Mouse (Mus musculus): ENCODE results near the gene Gnb2. TPM values are rescaled to one million over a fixed set of nuclear protein-coding genes. Genes with fewer than 3 reads are reported as not detected.
A peak's percentile ranks its signal among the peaks of the same experiment; 100 is the strongest.

The Gnb2 gene
- polyA plus RNA-seq (2016; fragmentation: Nextera tagmentation; extraction: Ambion mirVana) = 387 and 460 TPM in 2 replicates

- no peaks in the 10 kb centered on the region for H3K27me3 ChIP-seq (ENCODE audit: insufficient read depth, poor library complexity, severe bottlenecking)
- peaks cover 23% of the 10 kb centered on the region for H3K36me3 ChIP-seq
- DNase-seq (ENCODE audit: low spot score) = peak; percentile 98
- H3K9me3 ChIP-seq = no peaks in the 10 kb centered on the region
- under 1% methylated on average over 40 of the region's 40 CpGs for WGBS
- H3K4me3 ChIP-seq = peak within 1 kb of the TSS; percentile 82
- H3K27ac ChIP-seq = peak within 1 kb of the TSS; percentile 95
- peaks cover 43% of the 10 kb centered on the region for H3K4me1 ChIP-seq (replicated peaks)
Observed at GRCm38 (mm10) chr5:137533117-137533827, at the start of gene Gnb2, which contains the start of gene Epo. Gene Gnb2, minus strand, starts transcription at chr5:137533510. Gene Epo, minus strand, starts transcription at chr5:137533242.

- H3K9me3 ChIP-seq = peaks cover 6% of the 10 kb centered on the region; the same call in 1 of the 2 replicates
- H3K27ac ChIP-seq = peak overlapping the region; percentile 29; the same call in 1 of the 2 replicates
- peaks cover 22% of the 10 kb centered on the region for H3K4me1 ChIP-seq (replicated peaks)
- 30% methylated on average over 8 of the region's 8 CpGs for WGBS
- DNase-seq (ENCODE audit: low spot score) = no peak
- no peaks in the 10 kb centered on the region for H3K36me3 ChIP-seq
- H3K27me3 ChIP-seq (ENCODE audit: insufficient read depth, poor library complexity, severe bottlenecking) = peaks cover 35% of the 10 kb centered on the region
- 0 out of 2 replicates have a peak overlapping the region, but pooled peaks have one; percentile 49 for H3K4me3 ChIP-seq
Observed at GRCm38 (mm10) chr5:137582702-137583101, 49.4 kb upstream of the Gnb2 start.

GRCm38 (mm10) chr5:137580246-137580645, 46.9 kb upstream of the Gnb2 start:
- DNase-seq (ENCODE audit: low spot score) = no peak
- H3K27me3 ChIP-seq (ENCODE audit: insufficient read depth, poor library complexity, severe bottlenecking) = peaks cover 41% of the 10 kb centered on the region
- no peak overlapping the region for H3K27ac ChIP-seq
- WGBS = 85% methylated on average over 6 of the region's 6 CpGs
- H3K4me1 ChIP-seq (replicated peaks) = peaks cover 19% of the 10 kb centered on the region
- no peaks in the 10 kb centered on the region for H3K36me3 ChIP-seq
- no peaks in the 10 kb centered on the region for H3K9me3 ChIP-seq
- no peak overlapping the region for H3K4me3 ChIP-seq

GRCm38 (mm10) chr5:137574470-137574901, 41.2 kb upstream of the Gnb2 start:
- peaks cover 23% of the 10 kb centered on the region for H3K27me3 ChIP-seq (ENCODE audit: insufficient read depth, poor library complexity, severe bottlenecking)
- WGBS = 7% methylated on average over 27 of the region's 27 CpGs
- peak overlapping the region; percentile 43 for H3K4me3 ChIP-seq
- no peaks in the 10 kb centered on the region for H3K36me3 ChIP-seq
- H3K4me1 ChIP-seq (replicated peaks) = peaks cover 19% of the 10 kb centered on the region
- H3K27ac ChIP-seq = peak overlapping the region; percentile 60; the same call in 1 of the 2 replicates
- DNase-seq (ENCODE audit: low spot score) = peak; percentile 64
- no peaks in the 10 kb centered on the region for H3K9me3 ChIP-seq

- peaks cover 17% of the 10 kb centered on the region for H3K27me3 ChIP-seq (ENCODE audit: insufficient read depth, poor library complexity, severe bottlenecking)
- peak overlapping the region; percentile 9; the same call in 1 of the 2 replicates for H3K27ac ChIP-seq
- DNase-seq (ENCODE audit: low spot score) = no peak
- no peak overlapping the region for H3K4me3 ChIP-seq
- peaks cover 27% of the 10 kb centered on the region for H3K4me1 ChIP-seq (replicated peaks)
- H3K36me3 ChIP-seq = no peaks in the 10 kb centered on the region; the same call in 1 of the 2 replicates
- no peaks in the 10 kb centered on the region for H3K9me3 ChIP-seq
- 85% methylated on average over 17 of the region's 17 CpGs for WGBS
Observed at GRCm38 (mm10) chr5:137570691-137571586, 37.6 kb upstream of the Gnb2 start.

GRCm38 (mm10) chr5:137570181-137570580, 36.9 kb upstream of the Gnb2 start:
- no peaks in the 10 kb centered on the region; the same call in 1 of the 2 replicates for H3K36me3 ChIP-seq
- no peaks in the 10 kb centered on the region for H3K9me3 ChIP-seq
- no peak overlapping the region for H3K27ac ChIP-seq
- no peak overlapping the region for H3K4me3 ChIP-seq
- H3K4me1 ChIP-seq (replicated peaks) = peaks cover 35% of the 10 kb centered on the region
- 50% methylated on average over 7 of the region's 7 CpGs for WGBS
- H3K27me3 ChIP-seq (ENCODE audit: insufficient read depth, poor library complexity, severe bottlenecking) = peaks cover 16% of the 10 kb centered on the region
- no peak for DNase-seq (ENCODE audit: low spot score)

GRCm38 (mm10) chr5:137569665-137570064, 36.4 kb upstream of the Gnb2 start, which contains the start of gene Tfr2:
Gene Tfr2, plus strand, starts transcription at chr5:137569840.
- H3K36me3 ChIP-seq = no peaks in the 10 kb centered on the region; the same call in 1 of the 2 replicates
- peaks cover 33% of the 10 kb centered on the region for H3K4me1 ChIP-seq (replicated peaks)
- no peak within 1 kb of the TSS for H3K27ac ChIP-seq
- H3K9me3 ChIP-seq = no peaks in the 10 kb centered on the region
- DNase-seq (ENCODE audit: low spot score) = no peak
- H3K27me3 ChIP-seq (ENCODE audit: insufficient read depth, poor library complexity, severe bottlenecking) = peaks cover 11% of the 10 kb centered on the region
- WGBS = 35% methylated on average over 9 of the region's 9 CpGs
- peak within 1 kb of the TSS; percentile 21; the same call in 1 of the 2 replicates for H3K4me3 ChIP-seq

GRCm38 (mm10) chr5:137569031-137569430, 35.7 kb upstream of the Gnb2 start:
- peaks cover 27% of the 10 kb centered on the region for H3K4me1 ChIP-seq (replicated peaks)
- WGBS = 65% methylated on average over 12 of the region's 12 CpGs
- H3K27me3 ChIP-seq (ENCODE audit: insufficient read depth, poor library complexity, severe bottlenecking) = peaks cover 5% of the 10 kb centered on the region
- no peaks in the 10 kb centered on the region; the same call in 1 of the 2 replicates for H3K36me3 ChIP-seq
- DNase-seq (ENCODE audit: low spot score) = no peak
- no peak overlapping the region for H3K27ac ChIP-seq
- no peak overlapping the region for H3K4me3 ChIP-seq
- H3K9me3 ChIP-seq = no peaks in the 10 kb centered on the region

GRCm38 (mm10) chr5:137568223-137568798, 35.0 kb upstream of the Gnb2 start:
- Histone ChIP-seq H3K4me1 (replicated peaks) (peaks cover 26% of the 10 kb centered on the region), H3K36me3 (no peaks in the 10 kb centered on the region; the same call in 1 of the 2 replicates), H3K27me3 (ENCODE audit: insufficient read depth, poor library complexity, severe bottlenecking) (no peaks in the 10 kb centered on the region; the same call in 1 of the 2 replicates), H3K27ac (no peak overlapping the region), H3K9me3 (no peaks in the 10 kb centered on the region), H3K4me3 (no peak overlapping the region)
- 89% methylated on average over 8 of the region's 8 CpGs for WGBS
- DNase-seq (ENCODE audit: low spot score) = no peak

GRCm38 (mm10) chr5:137566416-137566815, 33.1 kb upstream of the Gnb2 start:
- DNase-seq (ENCODE audit: low spot score) = no peak
- 96% methylated on average over 5 of the region's 5 CpGs for WGBS
- H3K4me1 ChIP-seq (replicated peaks) = peaks cover 26% of the 10 kb centered on the region

GRCm38 (mm10) chr5:137565744-137566143, 32.4 kb upstream of the Gnb2 start:
- peaks cover 26% of the 10 kb centered on the region for H3K4me1 ChIP-seq (replicated peaks)
- no peak overlapping the region for H3K4me3 ChIP-seq
- WGBS = 72% methylated on average over 6 of the region's 6 CpGs
- no peak for DNase-seq (ENCODE audit: low spot score)
- no peaks in the 10 kb centered on the region; the same call in 1 of the 2 replicates for H3K36me3 ChIP-seq
- no peaks in the 10 kb centered on the region for H3K9me3 ChIP-seq
- no peaks in the 10 kb centered on the region for H3K27me3 ChIP-seq (ENCODE audit: insufficient read depth, poor library complexity, severe bottlenecking)
- no peak overlapping the region for H3K27ac ChIP-seq

More at GRCm38 (mm10) chr5:137566416-137566815, 33.1 kb upstream of the Gnb2 start:
- Histone ChIP-seq H3K27ac (no peak overlapping the region), H3K9me3 (no peaks in the 10 kb centered on the region), H3K4me3 (no peak overlapping the region), H3K36me3 (no peaks in the 10 kb centered on the region; the same call in 1 of the 2 replicates), H3K27me3 (ENCODE audit: insufficient read depth, poor library complexity, severe bottlenecking) (no peaks in the 10 kb centered on the region)

- no peak overlapping the region for H3K4me3 ChIP-seq
- no peak overlapping the region for H3K27ac ChIP-seq
- H3K27me3 ChIP-seq (ENCODE audit: insufficient read depth, poor library complexity, severe bottlenecking) = peaks cover 4% of the 10 kb centered on the region; the same call in 1 of the 2 replicates
- no peak for DNase-seq (ENCODE audit: low spot score)
- H3K4me1 ChIP-seq (replicated peaks) = peaks cover 9% of the 10 kb centered on the region
- H3K9me3 ChIP-seq = no peaks in the 10 kb centered on the region
- WGBS = 77% methylated on average over 10 of the region's 10 CpGs
- H3K36me3 ChIP-seq = no peaks in the 10 kb centered on the region; the same call in 1 of the 2 replicates
Observed at GRCm38 (mm10) chr5:137562965-137563364, 29.7 kb upstream of the Gnb2 start.

All from hindbrain, embryonic 10.5 days (tissue).